9 mouse cellular contexts compared by ENCODE assay signal in the genomic region with DNA sequence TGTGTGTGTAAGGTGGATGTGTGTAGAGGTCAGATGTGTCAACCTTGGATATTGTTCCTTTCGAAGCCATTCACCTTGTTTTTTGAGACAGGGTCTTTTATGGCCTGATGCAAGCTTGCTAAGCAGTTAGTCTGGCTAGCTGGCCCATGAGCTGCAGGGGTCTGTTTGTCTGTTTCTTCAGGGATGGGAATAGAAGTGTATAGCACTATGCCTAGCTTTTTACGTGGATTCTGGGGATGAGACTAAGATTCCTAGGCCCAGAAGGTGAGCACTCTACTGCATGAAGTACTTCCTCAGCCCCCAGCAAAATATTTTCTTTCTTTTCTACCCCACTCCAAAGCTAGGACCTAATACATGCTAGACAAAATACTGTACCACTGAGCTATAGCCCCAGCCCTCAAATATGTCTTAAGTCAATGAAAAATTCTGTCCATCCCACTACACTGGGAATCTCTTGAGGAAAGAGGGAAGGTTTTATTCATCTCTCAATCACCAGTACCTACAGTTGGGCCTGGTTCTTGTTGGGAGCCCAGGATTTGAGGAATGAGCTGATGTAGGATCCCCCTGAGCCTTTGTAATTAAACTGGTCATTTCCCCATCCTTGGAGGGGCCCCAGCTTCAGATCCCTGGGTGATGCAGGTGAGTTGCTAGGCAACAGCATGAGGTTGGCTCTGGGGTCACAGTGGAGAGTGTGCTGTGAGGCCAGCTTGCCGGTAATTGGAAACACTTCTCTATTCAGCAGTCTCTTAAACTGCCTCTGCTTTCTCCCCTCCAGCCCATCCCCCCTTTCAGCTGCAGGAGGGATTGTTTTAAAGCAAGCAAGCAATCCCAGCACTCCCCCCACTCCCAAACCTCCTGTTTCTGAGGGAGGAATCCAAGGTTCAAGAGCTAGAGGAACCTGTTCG. TPM values are rescaled to one million over a fixed set of nuclear protein-coding genes. Genes with fewer than 3 reads are reported as not detected.
DNase-seq lines count a peak whose midpoint lies in the region; ATAC-seq and TF ChIP-seq lines count a peak whose summit lies in the region.
"Had no signal": no experiment of that assay in that cellular context is flagged by ENCODE, and none has a peak within 500 bp of the region (broad histone marks: within the 10 kb centered on the region; RNA-seq: fewer than 3 reads in every experiment).

No protein-coding gene starts in this region.

- no peak for TF ChIP-seq CTCF in thymus, adult 2 months (IDR thresholded peaks at IDR 0.05; ENCODE audit: borderline replicate concordance, control insufficient read depth, extremely low read depth, insufficient read depth, low read length, poor library complexity)

- intact Hi-C loops in left cerebral cortex, postnatal 25 days (cut with DNase I), result loop anchor here (10.0 kb wide), 1 partner anchor 216 kb away; the partner anchor contains the start of gene Zyg11a

- no peak for TF ChIP-seq POLR2A in thymus, adult 2 months (IDR thresholded peaks at IDR 0.05; ENCODE audit: control insufficient read depth, extremely low read depth, insufficient read depth, low read length, poor library complexity)

- peaks cover 35% of the 10 kb centered on the region for H3K4me1 ChIP-seq in liver, embryonic 12.5 days
- peaks cover 21% of the 10 kb centered on the region for H3K4me1 ChIP-seq in liver, embryonic 11.5 days (replicated peaks; ENCODE audit: control insufficient read depth, insufficient read depth, low read length)
- H3K4me1 ChIP-seq in forebrain, embryonic 15.5 days, result peaks cover 14% of the 10 kb centered on the region
- H3K4me1 ChIP-seq in limb, embryonic 12.5 days (replicated peaks), result peaks cover 60% of the 10 kb centered on the region
- 0 out of 2 replicates have a peak, but pooled peaks cover 3% of the 10 kb centered on the region for H3K4me1 ChIP-seq in thymus, adult 2 months (replicated peaks; ENCODE audit: control insufficient read depth, insufficient read depth, low read length)

- no peak overlapping the region for H3K4me3 ChIP-seq in liver, embryonic 12.5 days
- H3K4me3 ChIP-seq in liver, embryonic 11.5 days (ENCODE audit: low read depth, low read length), result no peak overlapping the region
- no peak overlapping the region for H3K4me3 ChIP-seq in forebrain, embryonic 15.5 days
- no peak overlapping the region for H3K4me3 ChIP-seq in limb, embryonic 12.5 days (replicated peaks)
- no peak overlapping the region for H3K4me3 ChIP-seq in thymus, adult 2 months (ENCODE audit: control insufficient read depth, insufficient read depth, low read length)

- 41% methylated on average over 4 of the region's 4 CpGs for WGBS in liver, embryonic 12.5 days (ENCODE audit: insufficient replicate concordance)
- WGBS in liver, embryonic 11.5 days, result 50% methylated on average over 4 of the region's 4 CpGs
- WGBS in forebrain, embryonic 15.5 days, result 9% methylated on average over 4 of the region's 4 CpGs
- 18% methylated on average over 4 of the region's 4 CpGs for WGBS in limb, embryonic 12.5 days
- 74% methylated on average over 4 of the region's 4 CpGs for WGBS in thymus, adult 2 months

- peak; percentile 20; the same call in 1 of the 2 replicates for ATAC-seq in liver, embryonic 12.5 days
- no peak; the same call in 1 of the 2 replicates for ATAC-seq in liver, embryonic 11.5 days (replicated peaks; ENCODE audit: low FRiP score)
- ATAC-seq in forebrain, embryonic 15.5 days (replicated peaks), result peak; percentile 72
- ATAC-seq in limb, embryonic 12.5 days (ENCODE audit: insufficient number of reproducible peaks, insufficient read depth, low FRiP score, low TSS enrichment, low read depth), result peak; percentile 91

- no peak for DNase-seq in liver, embryonic 11.5 days (ENCODE audit: low spot score)
- peak; percentile 84 for DNase-seq in retina, embryonic 14.5 days (ENCODE audit: low spot score)
- no peak for DNase-seq in thymus, adult 2 months
- DNase-seq in lung, postnatal 14 days, result no peak
- no peak for DNase-seq in left cerebral cortex, postnatal 25 days (ENCODE audit: low spot score in 2 of 2)
- DNase-seq: lung, postnatal 4 days had no signal

- no peaks in the 10 kb centered on the region for H3K36me3 ChIP-seq in liver, embryonic 12.5 days
- no peaks in the 10 kb centered on the region for H3K36me3 ChIP-seq in liver, embryonic 11.5 days (ENCODE audit: control insufficient read depth, insufficient read depth, low read length)
- H3K36me3 ChIP-seq in forebrain, embryonic 15.5 days, result no peaks in the 10 kb centered on the region
- H3K36me3 ChIP-seq in limb, embryonic 12.5 days, result no peaks in the 10 kb centered on the region
- H3K36me3 ChIP-seq in thymus, adult 2 months (ENCODE audit: control insufficient read depth, insufficient read depth, low read length), result no peaks in the 10 kb centered on the region

- H3K27me3 ChIP-seq in liver, embryonic 12.5 days (replicated peaks), result peaks cover 21% of the 10 kb centered on the region
- no peaks in the 10 kb centered on the region for H3K27me3 ChIP-seq in liver, embryonic 11.5 days (replicated peaks; ENCODE audit: control insufficient read depth, insufficient read depth, low read length)
- H3K27me3 ChIP-seq in forebrain, embryonic 15.5 days, result no peaks in the 10 kb centered on the region
- no peaks in the 10 kb centered on the region for H3K27me3 ChIP-seq in limb, embryonic 12.5 days
- no peaks in the 10 kb centered on the region for H3K27me3 ChIP-seq in thymus, adult 2 months (ENCODE audit: control insufficient read depth, insufficient read depth, low read length)

- H3K27ac ChIP-seq in liver, embryonic 12.5 days, result no peak overlapping the region
- H3K27ac ChIP-seq in liver, embryonic 11.5 days (ENCODE audit: low read depth, low read length), result no peak overlapping the region; the same call in 1 of the 2 replicates
- H3K27ac ChIP-seq in forebrain, embryonic 15.5 days (replicated peaks), result peak overlapping the region; percentile 65
- H3K27ac ChIP-seq in limb, embryonic 12.5 days, result peak overlapping the region; percentile 89
- H3K27ac ChIP-seq in thymus, adult 2 months (ENCODE audit: control insufficient read depth, insufficient read depth, low read length), result no peak overlapping the region

- H3K9me3 ChIP-seq in liver, embryonic 12.5 days (replicated peaks), result no peaks in the 10 kb centered on the region
- no peaks in the 10 kb centered on the region for H3K9me3 ChIP-seq in liver, embryonic 11.5 days (ENCODE audit: control insufficient read depth, low read length)
- H3K9me3 ChIP-seq in forebrain, embryonic 15.5 days, result no peaks in the 10 kb centered on the region
- no peaks in the 10 kb centered on the region for H3K9me3 ChIP-seq in limb, embryonic 12.5 days

- no peak overlapping the region for H3K4me2 ChIP-seq in liver, embryonic 12.5 days
- no peak overlapping the region for H3K4me2 ChIP-seq in liver, embryonic 11.5 days
- H3K4me2 ChIP-seq in forebrain, embryonic 15.5 days (replicated peaks), result no peak overlapping the region
- H3K4me2 ChIP-seq in limb, embryonic 12.5 days, result peak overlapping the region; percentile 16

- no peak overlapping the region for H3K9ac ChIP-seq in liver, embryonic 12.5 days
- no peak overlapping the region for H3K9ac ChIP-seq in liver, embryonic 11.5 days (ENCODE audit: low read depth, low read length)
- peak overlapping the region; percentile 15; the same call in 1 of the 2 replicates for H3K9ac ChIP-seq in forebrain, embryonic 15.5 days (replicated peaks)
- H3K9ac ChIP-seq in limb, embryonic 12.5 days (replicated peaks), result no peak overlapping the region

RNA-seq across cellular contexts. Expression of gene Gpx7, which starts 24.1 kb away (rescaled TPM):
- 12.3 and 13.6 TPM in 2 replicates for polyA plus RNA-seq in liver, embryonic 12.5 days (2016; fragmentation: Nextera tagmentation; extraction: Ambion mirVana)
- polyA plus RNA-seq in liver, embryonic 11.5 days (2014; fragmentation: Nextera tagmentation; extraction: Ambion mirVana), result 21.5 and 21.8 TPM in 2 replicates
- polyA plus RNA-seq in forebrain, embryonic 15.5 days (2015; fragmentation: Nextera tagmentation; extraction: Ambion mirVana), result 25.3 and 28.2 TPM in 2 replicates
- 62.0 and 62.9 TPM in 2 replicates for polyA plus RNA-seq in limb, embryonic 12.5 days (2016; fragmentation: Nextera tagmentation; extraction: Ambion mirVana)
- polyA plus RNA-seq in thymus, adult 2 months (2012; rRNA removed), result 3.7 and 4.7 TPM in 2 replicates
- total RNA-seq in left cerebral cortex, postnatal 25 days (2021), result 1 to 10 TPM; 5.5 to 6.2 TPM

RNA-seq across cellular contexts. Expression of gene Tut4, which starts 28.3 kb away (rescaled TPM):
- 25.2 and 29.0 TPM in 2 replicates for polyA plus RNA-seq in liver, embryonic 12.5 days (2016; fragmentation: Nextera tagmentation; extraction: Ambion mirVana)
- 39.1 and 49.7 TPM in 2 replicates for polyA plus RNA-seq in liver, embryonic 11.5 days (2014; fragmentation: Nextera tagmentation; extraction: Ambion mirVana)
- 75.7 and 77.1 TPM in 2 replicates for polyA plus RNA-seq in forebrain, embryonic 15.5 days (2015; fragmentation: Nextera tagmentation; extraction: Ambion mirVana)
- polyA plus RNA-seq in limb, embryonic 12.5 days (2016; fragmentation: Nextera tagmentation; extraction: Ambion mirVana), result 144 and 154 TPM in 2 replicates
- polyA plus RNA-seq in thymus, adult 2 months (2012; rRNA removed), result 93.5 and 105 TPM in 2 replicates
- 10 to 100 TPM; 34.8 to 40.7 TPM for total RNA-seq in left cerebral cortex, postnatal 25 days (2021)

RNA-seq across cellular contexts. Expression of gene Shisal2a, which starts 47.8 kb away (rescaled TPM):
- polyA plus RNA-seq in liver, embryonic 12.5 days (2016; fragmentation: Nextera tagmentation; extraction: Ambion mirVana), result 0.32 TPM in 1 of 2 replicates, not detected in the other
- polyA plus RNA-seq in liver, embryonic 11.5 days (2014; fragmentation: Nextera tagmentation; extraction: Ambion mirVana), result 1.0 and 1.9 TPM in 2 replicates
- polyA plus RNA-seq in forebrain, embryonic 15.5 days (2015; fragmentation: Nextera tagmentation; extraction: Ambion mirVana), result 0.79 and 1.7 TPM in 2 replicates
- polyA plus RNA-seq in limb, embryonic 12.5 days (2016; fragmentation: Nextera tagmentation; extraction: Ambion mirVana), result 8.1 and 9.4 TPM in 2 replicates
- not detected in 2 replicates for polyA plus RNA-seq in thymus, adult 2 months (2012; rRNA removed)
- not detected for total RNA-seq in left cerebral cortex, postnatal 25 days (2021)

Comparison
In these comparisons a context has a peak if more than half of its experiments do, and no peak if none do; other contexts are left out.
1. H3K27ac ChIP-seq: peak in forebrain, embryonic 15.5 days (single experiment) and limb, embryonic 12.5 days (single experiment); none in liver, embryonic 12.5 days (single experiment), liver, embryonic 11.5 days (single experiment) and thymus, adult 2 months (single experiment).